Mouse (Mus musculus) hindbrain, embryonic 14.5 days (tissue): Measurements from ENCODE around the gene Babam2. TPM values are rescaled to one million over a fixed set of nuclear protein-coding genes. Genes with fewer than 3 reads are reported as not detected.

ENCODE experiments used
- ATAC-seq: fragments of 200-750 bp; cut with Nextera tagmentation; 2 replicates; pipeline ENCODE4 v1.8.0; 2017; ENCODE audit warnings: moderate number of reproducible peaks, mild to moderate bottlenecking, moderate TSS enrichment, moderate library complexity; ENCODE audit not compliant: low FRiP score
- DNase-seq: peaks from one replicate; pipeline ENCODE4 v3.0.0-alpha.2; 2015; ENCODE audit warnings: low spot score
- H3K27ac ChIP-seq: fragments of 300-500 bp; sonication (generic); 2 replicates; pipeline ENCODE4 v1.5.1; 2014; ENCODE audit warnings: mild to moderate bottlenecking, moderate library complexity
- H3K27me3 ChIP-seq: fragments of 300-500 bp; sonication (generic); 2 replicates; pipeline ENCODE4 v1.6.1; 2014; ENCODE audit warnings: mild to moderate bottlenecking, low read length, mixed read lengths; ENCODE audit not compliant: control insufficient read depth, insufficient read depth
- H3K36me3 ChIP-seq: fragments of 300-500 bp; sonication (generic); replicated peaks from 2 replicates; pipeline ENCODE4 v1.6.1; 2014; ENCODE audit not compliant: control insufficient read depth, insufficient read depth
- H3K4me1 ChIP-seq: fragments of 300-500 bp; sonication (generic); replicated peaks from 2 replicates; pipeline ENCODE4 v1.6.1; 2014; ENCODE audit warnings: antibody characterized with exemption, low read length, mixed read lengths; ENCODE audit not compliant: control insufficient read depth, insufficient read depth
- H3K4me2 ChIP-seq: fragments of 300-500 bp; sonication (generic); replicated peaks from 2 replicates; pipeline ENCODE4 v1.6.1; 2014; ENCODE audit warnings: mild to moderate bottlenecking, moderate library complexity
- H3K4me3 ChIP-seq: fragments of 300-500 bp; sonication (generic); replicated peaks from 2 replicates; pipeline ENCODE4 v1.5.1; 2014; ENCODE audit warnings: mild to moderate bottlenecking, low read length
- H3K9ac ChIP-seq: fragments of 300-500 bp; sonication (generic); 2 replicates; pipeline ENCODE4 v1.6.1; 2014
- H3K9me3 ChIP-seq: fragments of 300-500 bp; sonication (generic); 2 replicates; pipeline ENCODE4 v1.6.1; 2016; ENCODE audit warnings: low read length; ENCODE audit not compliant: control insufficient read depth
- WGBS: fragments of 180-500 bp; shearing (Covaris S2); extraction: QIAGEN DNeasy Blood & Tissue Kit; methylation state at CpG from one replicate; pipeline ENCODE4 v1.1.7; 2014; 5-methylcytosine and 5-hydroxymethylcytosine counted together
- microRNA-seq: library from miRNA; unstranded; fragments of <30 nt; microRNA quantifications from one replicate; pipeline ENCODE4, GENCODE M21; 2016
- polyA plus RNA-seq: library from polyadenylated mRNA; unstranded; fragments of >200 nt; fragmentation: Nextera tagmentation; extraction: Ambion mirVana; gene quantifications from 2 replicates; pipeline ENCODE4 v1.2.1, GENCODE M21; 2014

Gene Babam2
- polyA plus RNA-seq, 1 experiment from 2014 or later = 39.8 TPM

GRCm38 (mm10) chr5:32122363-32122762 is 424.9 kb downstream of the Babam2 start:
- Histone ChIP-seq H3K27me3 (no peaks in the 10 kb centered on the region), H3K27ac (no peak overlapping the region), H3K4me3 (no peak overlapping the region), H3K4me1 (no peaks in the 10 kb centered on the region), H3K4me2 (no peak overlapping the region), H3K9me3 (no peaks in the 10 kb centered on the region), H3K9ac (no peak overlapping the region), H3K36me3 (no peaks in the 10 kb centered on the region)
- 80% methylated on average over 5 of the region's 5 CpGs for WGBS
- no peak for DNase-seq
- ATAC-seq = no peak

DNA sequence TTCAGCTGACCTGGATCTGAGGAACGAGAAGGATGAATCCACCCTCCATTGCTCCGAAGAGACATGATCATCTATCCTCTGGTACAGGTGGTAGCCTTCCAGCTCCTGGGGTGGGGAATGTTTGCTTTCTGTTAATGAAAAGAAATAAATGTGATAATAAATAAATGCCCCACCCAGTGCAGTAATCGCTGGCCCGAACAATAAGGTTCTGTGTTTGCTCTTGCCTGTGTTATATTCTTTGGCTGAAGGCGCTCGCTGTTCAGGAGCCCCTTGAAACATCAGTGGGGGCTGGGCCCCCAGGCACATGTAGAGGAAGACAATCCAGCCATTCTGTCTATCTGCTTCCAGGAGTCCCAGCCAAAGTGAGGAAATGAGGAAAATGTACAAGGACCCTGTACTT is 427.5 kb downstream of the Babam2 start:
- H3K4me2 ChIP-seq = no peak overlapping the region
- DNase-seq (no peak), ATAC-seq (no peak)
- no peak overlapping the region for H3K9ac ChIP-seq
- WGBS = 89% methylated on average over 6 of the region's 6 CpGs
- H3K4me3 ChIP-seq = no peak overlapping the region
- no peaks in the 10 kb centered on the region for H3K4me1 ChIP-seq
- no peaks in the 10 kb centered on the region for H3K27me3 ChIP-seq
- H3K27ac ChIP-seq = no peak overlapping the region
- no peaks in the 10 kb centered on the region for H3K9me3 ChIP-seq
- H3K36me3 ChIP-seq = no peaks in the 10 kb centered on the region

- Histone ChIP-seq H3K27ac (no peak overlapping the region), H3K9ac (no peak overlapping the region), H3K4me1 (no peaks in the 10 kb centered on the region), H3K27me3 (peaks cover 12% of the 10 kb centered on the region; the same call in 1 of the 2 replicates), H3K4me2 (no peak overlapping the region), H3K4me3 (no peak overlapping the region), H3K36me3 (no peaks in the 10 kb centered on the region), H3K9me3 (no peaks in the 10 kb centered on the region)
- DNase-seq (no peak), ATAC-seq (no peak)
- 58% methylated on average over 3 of the region's 3 CpGs for WGBS
Measured at GRCm38 (mm10) chr5:32127226-32127625, 429.7 kb downstream of the Babam2 start.

- no peak overlapping the region for H3K4me3 ChIP-seq
- H3K9ac ChIP-seq = no peak overlapping the region
- no peak overlapping the region for H3K4me2 ChIP-seq
- no peaks in the 10 kb centered on the region for H3K4me1 ChIP-seq
- peaks cover 12% of the 10 kb centered on the region; the same call in 1 of the 2 replicates for H3K27me3 ChIP-seq
- DNase-seq (no peak), ATAC-seq (no peak)
- no peaks in the 10 kb centered on the region for H3K36me3 ChIP-seq
- no peaks in the 10 kb centered on the region for H3K9me3 ChIP-seq
- WGBS = 65% methylated on average over 3 of the region's 3 CpGs
- H3K27ac ChIP-seq = no peak overlapping the region
Measured at GRCm38 (mm10) chr5:32127927-32128326, 430.4 kb downstream of the Babam2 start.

DNA sequence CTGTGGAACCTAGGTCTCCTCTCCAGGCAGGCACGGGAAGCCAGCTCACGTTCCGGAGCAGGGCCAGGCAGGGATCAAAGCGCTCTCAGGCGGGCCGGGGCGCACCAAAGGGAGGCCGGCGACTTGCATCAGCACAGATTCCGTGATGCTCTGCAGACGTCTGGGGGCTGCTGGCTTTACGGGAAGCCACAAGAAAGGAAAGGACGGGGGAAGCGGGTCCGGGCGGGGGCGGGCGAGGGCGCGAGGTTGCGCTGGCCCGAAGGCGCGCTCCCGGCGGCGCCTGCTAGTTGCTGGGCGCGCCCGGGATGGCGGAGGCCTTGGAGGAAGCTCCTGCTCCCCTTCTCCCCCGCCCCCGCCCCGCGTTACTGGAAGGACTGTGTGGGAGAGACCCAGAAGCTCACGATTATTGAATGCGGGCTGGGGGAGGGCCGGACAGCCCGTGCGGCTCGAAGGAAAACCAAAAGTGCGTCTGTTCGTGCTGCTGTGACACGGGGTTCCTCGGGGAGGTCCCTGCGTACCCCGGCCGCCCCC is 435.6 kb downstream of the Babam2 start:
- peak; percentile 21; the same call in 1 of the 2 replicates for ATAC-seq
- Histone ChIP-seq H3K27ac (peak overlapping the region; percentile 10; the same call in 1 of the 2 replicates), H3K9me3 (no peaks in the 10 kb centered on the region), H3K36me3 (no peaks in the 10 kb centered on the region), H3K27me3 (peaks cover 41% of the 10 kb centered on the region), H3K4me1 (peaks cover 15% of the 10 kb centered on the region; the same call in 1 of the 2 replicates), H3K9ac (peak overlapping the region; percentile 58), H3K4me2 (peak overlapping the region; percentile 89), H3K4me3 (peak overlapping the region; percentile 62)
- under 1% methylated on average over 42 of the region's 48 CpGs for WGBS
- peak; percentile 41 for DNase-seq

DNA sequence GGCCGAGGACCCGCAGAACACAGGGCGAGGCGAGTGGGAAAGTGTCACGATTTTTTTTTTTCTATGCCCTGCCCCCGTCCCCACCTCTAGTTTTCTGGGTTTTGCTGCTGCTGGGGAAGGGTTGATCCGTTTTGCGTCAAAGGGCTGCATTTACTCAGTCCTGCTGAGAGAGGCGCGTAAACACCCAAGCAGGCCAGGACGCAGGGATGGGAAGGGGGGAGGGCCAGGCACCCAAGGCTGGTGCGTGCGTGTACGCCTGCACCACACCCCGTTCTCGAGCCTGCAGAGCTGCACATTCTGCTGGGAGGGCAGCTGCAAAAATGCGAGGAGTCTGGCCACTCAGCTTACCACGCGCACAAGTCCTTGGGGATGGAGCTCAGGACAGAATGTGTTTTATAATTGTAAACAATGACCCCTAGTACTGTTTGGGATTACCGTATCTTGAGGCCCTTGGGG is 436.1 kb downstream of the Babam2 start:
- H3K27ac ChIP-seq = 0 out of 2 replicates have a peak overlapping the region, but pooled peaks have one; percentile 10
- H3K4me3 ChIP-seq = peak overlapping the region; percentile 62
- peaks cover 47% of the 10 kb centered on the region for H3K27me3 ChIP-seq
- H3K36me3 ChIP-seq = no peaks in the 10 kb centered on the region
- 0% methylated on average over 20 of the region's 20 CpGs for WGBS
- ATAC-seq (no peak), DNase-seq (peak; percentile 32)
- H3K4me2 ChIP-seq = peak overlapping the region; percentile 89
- H3K9me3 ChIP-seq = no peaks in the 10 kb centered on the region
- peaks cover 15% of the 10 kb centered on the region; the same call in 1 of the 2 replicates for H3K4me1 ChIP-seq
- peak overlapping the region; percentile 58 for H3K9ac ChIP-seq

DNA sequence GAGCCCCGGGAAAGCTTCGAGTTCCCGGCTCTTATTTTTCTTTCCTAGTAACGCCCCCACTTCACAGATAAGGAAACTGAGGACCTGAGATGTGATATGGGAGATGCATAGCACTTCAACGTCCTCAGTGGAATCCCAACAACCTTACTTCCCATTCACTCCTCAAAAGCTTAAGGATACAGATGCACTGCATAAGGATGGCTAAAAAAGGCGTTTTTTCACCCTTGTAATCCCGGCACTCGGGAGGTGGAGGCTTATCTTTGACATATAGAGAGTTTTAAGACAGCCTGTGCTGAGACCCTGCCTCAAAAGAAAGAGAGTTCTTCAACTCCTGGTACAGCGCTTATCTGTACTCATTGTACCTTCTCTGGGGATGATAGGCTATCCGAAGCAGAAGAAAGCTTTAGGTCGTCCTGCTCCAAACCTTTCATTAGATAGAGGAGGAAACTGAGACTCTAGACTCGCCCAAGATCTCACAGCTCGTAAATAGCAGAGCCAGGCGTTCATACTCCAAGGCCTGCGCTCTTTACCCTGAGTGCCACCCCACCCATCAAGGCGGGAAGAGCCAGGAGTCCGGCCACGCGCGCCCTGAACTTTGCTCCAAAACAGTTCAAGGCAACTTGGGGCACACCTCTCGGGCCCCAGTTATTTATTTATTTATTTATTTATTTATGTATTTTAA is 436.7 kb downstream of the Babam2 start:
- Histone ChIP-seq H3K4me1 (peaks cover 15% of the 10 kb centered on the region; the same call in 1 of the 2 replicates), H3K27me3 (peaks cover 51% of the 10 kb centered on the region), H3K27ac (no peak overlapping the region)

More for the DNA sequence above, 436.7 kb downstream of the Babam2 start:
- WGBS = 3% methylated on average over 21 of the region's 21 CpGs
- ATAC-seq (no peak), DNase-seq (no peak)
- Histone ChIP-seq H3K4me2 (peak overlapping the region; percentile 89), H3K36me3 (no peaks in the 10 kb centered on the region), H3K9me3 (no peaks in the 10 kb centered on the region), H3K9ac (peak overlapping the region; percentile 70), H3K4me3 (peak overlapping the region; percentile 62)

Small RNA genes lying within 50 kb of the gene (microRNA-seq; reads per million reads assigned to microRNA genes)
- gene Mir3473e = not detected

Other genes starting within 250 kb of the Babam2 start
- gene Zfp512, start 245.3 kb upstream of the Babam2 start, polyA plus RNA-seq = 98.4 and 108 TPM in 2 replicates
- not detected in 2 replicates for gene 4930548H24Rik, start 211.9 kb upstream of the Babam2 start, polyA plus RNA-seq
- gene Gpn1, start 202.9 kb upstream of the Babam2 start, polyA plus RNA-seq = 67.8 and 75.2 TPM in 2 replicates
- 27.0 and 31.8 TPM in 2 replicates for gene Slc4a1ap, start 170.7 kb upstream of the Babam2 start, polyA plus RNA-seq
- gene Supt7l, start 169.9 kb upstream of the Babam2 start, polyA plus RNA-seq = 13.3 and 18.3 TPM in 2 replicates
- 182 and 214 TPM in 2 replicates for gene Mrpl33, start 100.7 kb upstream of the Babam2 start, polyA plus RNA-seq
- gene Rbks, start 57 bp upstream of the Babam2 start, polyA plus RNA-seq = 2.3 and 2.6 TPM in 2 replicates